Mouse (Mus musculus) cerebellum, adult 11-12 months (tissue): ENCODE results near the gene Slc23a4.

Source experiments
- DNase-seq: peaks from one replicate; pipeline ENCODE4 v3.0.0; 2022

Slc23a4 gene

DNA sequence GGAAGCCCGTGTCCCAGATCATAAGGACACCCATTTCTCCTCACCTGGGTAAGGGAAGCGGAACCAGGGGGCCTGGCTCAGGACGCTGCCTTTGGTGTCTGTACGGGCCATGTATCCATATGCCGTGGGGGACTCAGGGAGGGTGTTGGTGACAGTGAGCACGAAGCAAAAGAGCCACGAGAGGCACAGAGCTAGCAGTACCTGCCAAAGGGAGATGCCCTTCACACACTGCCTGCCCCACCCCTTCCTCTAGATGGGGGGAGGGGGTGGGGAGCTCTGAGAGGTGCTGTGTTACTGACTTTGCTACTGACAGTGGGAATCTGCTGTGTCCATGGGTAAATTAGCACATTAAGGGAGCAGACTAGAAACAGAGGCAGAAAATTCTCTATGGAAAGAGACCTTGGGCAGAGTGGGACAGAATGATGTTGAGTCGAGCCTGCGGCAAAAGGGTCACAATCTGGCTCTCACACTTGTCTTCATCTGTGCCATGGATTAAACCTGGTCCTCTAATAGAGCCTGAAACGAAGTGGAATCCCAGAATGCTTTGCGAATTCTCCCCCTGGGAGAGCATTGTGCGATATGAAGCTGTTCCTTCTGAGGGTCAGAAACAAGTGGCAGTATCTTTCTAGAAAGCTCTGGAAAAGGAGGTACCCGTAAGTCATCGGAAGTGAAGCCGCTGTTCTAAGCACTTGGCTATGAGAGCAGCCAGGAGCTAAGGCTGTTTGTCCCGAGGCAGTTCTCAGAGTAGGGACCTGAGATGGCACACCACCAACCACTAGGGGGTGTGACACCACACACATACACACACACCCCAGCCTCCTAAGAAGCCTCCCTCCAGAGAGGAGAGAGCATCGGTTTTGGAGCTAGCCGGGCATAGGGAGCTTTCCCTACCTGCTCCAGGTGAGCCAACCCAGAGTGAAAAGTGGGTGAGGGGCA lies 33.0 kb downstream of the Slc23a4 start:
- DNase-seq, result no peak

- DNase-seq, result no peak
These were observed 36.1 kb downstream of the Slc23a4 start for GRCm38 (mm10) chr6:34951956-34952667.

DNA sequence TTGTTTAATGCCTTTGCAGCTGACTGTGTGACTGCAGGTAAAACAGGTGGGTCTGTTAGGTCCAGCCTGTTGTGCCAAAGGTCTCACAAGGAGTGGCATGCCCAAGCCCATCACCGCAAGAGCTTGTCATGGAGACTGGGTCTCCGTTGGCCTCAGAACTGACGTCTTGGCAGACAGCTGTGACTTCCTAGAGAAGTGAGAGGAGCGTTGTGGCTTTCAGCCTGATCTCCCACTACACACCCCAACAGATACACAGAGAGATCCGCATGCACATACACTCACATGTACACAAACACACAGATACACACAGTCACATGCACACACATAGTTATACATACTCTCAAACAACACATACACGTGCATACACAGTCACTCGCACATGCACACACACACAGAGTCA lies 36.7 kb downstream of the Slc23a4 start:
- DNase-seq, result no peak

GRCm38 (mm10) chr6:34948461-34948860 lies 39.7 kb downstream of the Slc23a4 start:
- no peak for DNase-seq

DNA sequence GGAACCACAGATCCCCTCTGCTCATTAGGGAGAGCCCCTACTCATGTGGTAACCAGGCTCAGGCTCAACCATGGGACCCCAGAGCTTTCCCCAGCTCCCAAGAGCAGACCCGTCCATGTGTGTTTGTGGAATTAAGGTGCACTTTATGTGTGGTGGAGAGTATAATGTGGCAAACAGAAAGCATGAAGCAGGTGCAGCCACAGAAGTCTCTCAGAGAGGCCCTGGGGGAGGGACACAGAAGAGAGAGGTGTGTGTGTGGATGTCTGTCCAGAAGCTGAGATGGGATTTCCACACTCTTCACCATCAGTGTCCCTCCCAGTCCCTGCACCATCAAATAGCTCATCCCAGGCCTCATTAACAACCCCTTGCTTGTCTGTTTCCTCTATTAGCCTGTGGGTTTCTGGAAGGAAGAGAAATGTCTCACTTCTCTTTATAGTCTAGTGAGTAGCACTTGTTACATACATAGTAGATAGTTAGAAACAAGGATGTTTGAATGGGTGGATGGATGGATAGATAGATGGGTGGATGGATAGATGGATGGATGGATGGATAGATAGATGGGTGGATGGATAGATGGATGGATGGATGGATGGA lies 41.6 kb downstream of the Slc23a4 start:
- no peak for DNase-seq

GRCm38 (mm10) chr6:34943499-34943898 lies 44.7 kb downstream of the Slc23a4 start:
- no peak for DNase-seq

DNA sequence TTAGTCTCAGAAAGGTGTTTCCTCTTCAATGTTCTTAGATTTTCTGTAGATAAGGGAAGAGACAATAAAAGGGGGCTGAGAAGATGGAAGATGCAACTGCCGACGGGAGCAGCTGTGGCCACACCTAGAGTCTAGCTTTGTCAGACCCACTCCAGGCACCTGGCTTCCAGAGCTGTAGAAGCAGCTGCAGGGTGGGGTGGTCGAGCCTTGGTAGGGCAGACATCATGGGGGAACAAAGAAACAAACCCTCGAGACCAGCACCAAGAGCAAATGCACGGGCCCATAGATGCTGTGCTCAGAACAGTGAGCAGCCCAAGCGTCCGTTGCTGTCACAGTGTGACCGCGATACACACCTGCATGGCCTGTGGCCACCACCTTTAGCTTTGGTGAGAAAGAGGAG lies 45.8 kb downstream of the Slc23a4 start:
- no peak for DNase-seq

GRCm38 (mm10) chr6:34941496-34941895 lies 46.7 kb downstream of the Slc23a4 start:
- DNase-seq, result no peak

DNA sequence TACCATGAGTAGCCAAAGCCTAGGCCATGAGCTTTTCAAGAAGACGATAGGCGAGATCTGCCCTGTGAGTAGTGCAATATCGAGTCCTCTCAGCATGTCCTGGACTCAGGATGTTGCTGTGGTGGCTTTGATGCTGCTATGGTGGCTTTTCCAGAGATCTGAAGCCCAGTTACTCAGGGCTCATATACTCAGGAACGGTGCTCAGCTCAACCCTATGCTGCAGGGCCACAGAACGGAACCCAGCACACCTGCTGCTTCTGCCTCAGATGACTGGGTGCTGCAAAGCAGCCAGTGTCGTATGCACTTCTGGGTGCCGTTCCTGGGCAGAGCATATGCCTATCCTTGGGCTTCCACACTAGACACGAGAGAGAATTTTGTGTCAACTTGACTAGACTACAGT lies 48.8 kb downstream of the Slc23a4 start:
- no peak for DNase-seq

DNA sequence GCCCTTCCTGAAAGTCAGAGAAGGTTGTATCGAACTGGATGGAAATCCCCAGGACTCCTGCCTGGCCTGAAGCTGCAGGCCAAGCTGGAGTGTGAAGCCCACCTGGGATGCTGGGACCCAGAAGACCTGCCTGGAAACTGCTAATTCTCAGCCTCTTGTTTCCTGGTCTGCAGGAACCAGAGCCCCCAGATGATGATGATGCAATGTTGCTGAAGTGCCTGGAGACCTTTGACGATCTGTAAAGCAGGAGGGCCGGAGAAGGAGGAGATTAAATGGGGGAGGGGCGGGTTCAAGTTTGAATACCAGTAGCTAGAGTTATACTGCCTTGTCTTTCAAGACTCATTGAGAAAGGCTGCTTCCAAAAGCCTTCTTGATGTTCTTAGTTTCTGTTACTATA lies 49.3 kb downstream of the Slc23a4 start:
- no peak for DNase-seq

GRCm38 (mm10) chr6:34938280-34938928 lies 49.8 kb downstream of the Slc23a4 start:
- no peak for DNase-seq

DNA sequence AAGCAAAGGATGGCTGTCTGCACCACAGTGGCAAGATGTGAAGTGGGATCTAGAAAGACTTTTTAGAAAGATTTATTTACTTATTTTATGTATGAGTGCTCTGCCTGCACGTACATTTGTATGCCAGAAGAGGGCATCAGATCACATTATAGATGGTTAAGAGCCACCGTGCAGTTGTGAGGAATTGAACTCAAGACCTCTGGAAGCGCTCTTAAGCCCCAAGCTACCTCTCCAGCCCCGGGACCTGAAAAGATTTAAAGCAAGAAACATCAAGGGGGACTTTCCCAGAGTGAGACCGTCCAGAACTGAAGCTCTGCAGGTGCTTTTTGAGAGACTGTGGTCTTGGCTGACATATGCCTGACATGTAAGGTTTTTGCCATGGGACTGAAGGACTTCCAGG lies 51.5 kb downstream of the Slc23a4 start:
- DNase-seq, result no peak

DNA sequence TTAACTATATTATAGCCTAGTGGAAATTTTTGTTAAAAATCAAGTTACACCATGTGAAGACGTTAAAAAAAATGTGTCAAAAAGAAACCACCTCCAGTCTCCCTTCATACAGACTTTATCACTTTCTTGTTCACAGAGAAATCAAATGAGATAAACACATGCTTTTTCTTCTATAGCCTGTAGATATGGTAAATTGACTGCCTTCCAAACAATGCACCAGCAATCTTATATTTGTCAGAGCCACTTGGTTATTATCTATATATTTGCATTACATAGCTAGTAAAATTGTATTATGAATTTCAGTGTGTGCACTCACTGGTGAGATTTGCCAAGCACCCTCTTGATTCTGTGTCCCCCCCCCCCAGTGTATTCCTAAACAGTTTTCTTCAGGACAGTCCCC lies 55.6 kb downstream of the Slc23a4 start:
- no peak for DNase-seq

DNA sequence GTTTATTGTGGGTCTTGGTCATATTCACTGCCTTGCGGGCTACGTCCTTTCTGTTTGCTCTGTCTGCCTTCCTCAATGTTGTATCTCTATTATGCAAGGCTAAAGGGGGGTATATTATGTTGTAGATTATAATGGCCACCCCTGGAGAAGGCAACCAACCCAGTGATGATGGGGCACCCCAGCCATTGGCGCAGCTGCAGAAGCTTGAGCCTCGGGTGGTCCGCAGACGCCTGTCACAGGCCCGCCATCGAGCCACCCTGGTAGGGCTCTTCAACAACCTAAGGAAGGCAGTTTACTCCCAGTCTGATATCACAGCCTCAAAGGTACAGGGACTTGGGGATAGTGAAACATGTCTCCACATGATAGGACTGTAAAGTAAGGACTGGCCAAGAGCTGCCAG lies 60.6 kb downstream of the Slc23a4 start:
- DNase-seq, result no peak

DNA sequence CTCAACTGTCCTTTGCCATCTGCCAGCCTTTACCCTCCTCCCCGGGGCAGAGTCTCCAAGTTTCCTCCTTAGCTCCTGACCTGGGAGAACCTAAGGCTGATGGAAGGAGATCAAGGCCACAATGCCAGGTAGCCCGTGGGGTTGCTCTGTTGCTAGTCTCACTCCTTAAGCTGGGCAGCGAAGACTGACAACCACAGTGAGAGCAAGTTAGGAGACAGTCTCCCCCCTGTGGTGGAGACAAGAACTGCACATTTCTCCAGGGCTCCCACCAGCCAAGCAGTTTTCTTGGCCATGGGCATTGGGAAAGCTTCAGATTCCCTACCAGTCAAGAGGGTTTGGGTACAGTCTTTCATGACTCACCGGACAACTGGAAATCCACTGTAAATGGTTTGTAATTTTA lies 61.0 kb downstream of the Slc23a4 start:
- peak; percentile 39 for DNase-seq

GRCm38 (mm10) chr6:34921941-34922340 lies 66.3 kb downstream of the Slc23a4 start:
- DNase-seq, result no peak

DNA sequence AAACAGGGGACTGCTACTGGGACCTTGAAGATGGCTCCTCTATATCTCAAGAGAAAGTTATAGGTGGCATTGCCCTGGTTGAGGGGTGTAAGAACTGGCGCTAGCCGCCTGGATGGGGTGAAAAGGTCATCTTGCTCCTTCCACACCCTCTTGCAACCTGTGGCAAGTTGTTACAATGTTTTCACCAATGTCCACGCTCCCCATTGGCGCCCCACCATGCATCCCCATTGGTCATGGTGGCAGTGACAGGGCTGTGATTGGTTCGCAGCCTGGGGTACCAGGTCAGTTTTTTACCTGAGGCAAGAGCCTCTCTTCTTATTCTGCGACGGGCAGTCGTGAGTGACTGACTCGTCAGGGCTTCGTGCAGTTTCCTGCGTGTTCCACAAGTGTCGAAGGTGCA lies 67.6 kb downstream of the Slc23a4 start:
- no peak for DNase-seq

DNA sequence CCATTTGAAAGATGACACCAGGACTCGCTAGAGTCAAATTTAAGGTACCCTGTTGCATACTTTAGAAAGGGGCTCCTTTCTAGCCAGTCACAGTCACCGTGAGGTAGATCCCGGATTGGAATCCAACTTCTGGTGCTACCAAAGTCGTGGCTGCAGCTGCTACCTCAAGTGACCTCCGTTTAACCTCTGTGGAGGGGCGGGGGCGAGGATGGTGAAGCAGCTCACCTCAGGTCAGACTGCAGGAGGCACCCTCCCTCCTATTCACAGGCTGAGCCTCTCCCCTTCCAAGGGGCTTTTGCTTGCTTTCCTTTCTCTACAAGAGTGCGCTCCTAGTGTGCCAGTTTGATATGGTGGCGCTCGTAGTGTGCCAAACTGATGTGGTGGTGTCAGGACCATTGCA lies 68.2 kb downstream of the Slc23a4 start, which contains the start of gene Stra8:
Gene Stra8, plus strand, starts transcription at position 208 of the 400 bp plus-strand sequence.
- DNase-seq, result no peak

GRCm38 (mm10) chr6:34919146-34919545 lies 69.1 kb downstream of the Slc23a4 start:
- no peak for DNase-seq

- DNase-seq, result no peak
These were observed 73.7 kb downstream of the Slc23a4 start for GRCm38 (mm10) chr6:34914462-34914861.

DNA sequence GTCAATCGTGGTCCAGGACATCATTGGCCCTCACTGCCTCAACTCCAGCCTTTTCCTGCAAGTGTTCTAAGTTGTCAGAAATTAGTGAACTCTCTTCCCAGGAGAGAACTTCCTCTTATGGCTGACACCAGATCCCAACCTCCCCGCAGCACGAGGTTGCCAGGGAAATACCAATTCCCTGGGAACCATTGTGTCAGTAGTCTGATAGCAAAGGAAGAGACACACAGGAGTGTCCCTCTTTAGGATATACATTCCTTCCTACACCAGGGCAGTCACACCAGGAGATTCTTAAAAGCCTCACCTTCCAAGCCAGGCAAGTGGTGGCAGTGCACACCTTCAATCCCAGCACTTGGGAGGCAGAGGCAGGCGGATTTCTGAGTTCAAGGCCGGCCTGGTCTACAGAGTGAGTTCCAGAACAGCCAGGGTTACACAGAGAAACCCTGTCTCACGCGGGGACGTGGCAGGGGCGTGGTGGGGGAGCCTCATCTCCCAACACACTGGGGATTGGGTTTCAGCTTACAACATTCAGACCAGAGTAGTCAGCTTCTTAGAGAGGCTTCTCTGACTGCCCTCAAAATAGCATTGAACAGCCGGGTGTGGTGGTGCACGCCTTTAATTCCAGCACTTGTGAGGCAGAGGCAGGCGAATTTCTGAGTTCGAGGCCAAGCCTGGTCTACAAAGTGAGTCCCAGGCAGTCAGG lies 74.7 kb downstream of the Slc23a4 start:
- no peak for DNase-seq
